Mouse (Mus musculus) neural tube, embryonic 15.5 days (tissue): Measurements from ENCODE around the gene Ppp1r14b. TPM values are rescaled to one million over a fixed set of nuclear protein-coding genes. Genes with fewer than 3 reads are reported as not detected.
A peak's percentile ranks its signal among the peaks of the same experiment; 100 is the strongest.

Experiments used
- ATAC-seq: fragments of 200-750 bp; cut with Nextera tagmentation; 2 replicates; pipeline ENCODE4 v1.8.0; 2017; ENCODE audit warnings: mild to moderate bottlenecking, moderate TSS enrichment, moderate library complexity; ENCODE audit not compliant: low FRiP score
- H3K27ac ChIP-seq: fragments of 300-500 bp; sonication (generic); replicated peaks from 2 replicates; pipeline ENCODE4 v1.5.1; 2015; ENCODE audit warnings: mild to moderate bottlenecking, inconsistent platforms
- H3K27me3 ChIP-seq: fragments of 300-500 bp; sonication (generic); replicated peaks from 2 replicates; pipeline ENCODE4 v1.6.1; 2015; ENCODE audit warnings: inconsistent platforms
- H3K36me3 ChIP-seq: fragments of 300-500 bp; sonication (generic); 2 replicates; pipeline ENCODE4 v1.6.1; 2015; ENCODE audit warnings: inconsistent platforms
- H3K4me1 ChIP-seq: fragments of 300-500 bp; sonication (generic); 2 replicates; pipeline ENCODE4 v1.6.1; 2015; ENCODE audit warnings: inconsistent platforms
- H3K4me2 ChIP-seq: fragments of 300-500 bp; sonication (generic); 2 replicates; pipeline ENCODE4 v1.6.1; 2015; ENCODE audit warnings: inconsistent platforms, mild to moderate bottlenecking, moderate library complexity
- H3K4me3 ChIP-seq: fragments of 300-500 bp; sonication (generic); replicated peaks from 2 replicates; pipeline ENCODE4 v1.5.1; 2015; ENCODE audit warnings: mild to moderate bottlenecking, inconsistent platforms
- H3K9ac ChIP-seq: fragments of 300-500 bp; sonication (generic); replicated peaks from 2 replicates; pipeline ENCODE4 v1.6.1; 2015; ENCODE audit warnings: mild to moderate bottlenecking, inconsistent platforms
- H3K9me3 ChIP-seq: fragments of 300-500 bp; sonication (generic); replicated peaks from 2 replicates; pipeline ENCODE4 v1.6.1; 2016; ENCODE audit warnings: inconsistent platforms
- WGBS: fragments of 180-500 bp; shearing (Covaris S2); methylation state at CpG from one replicate; pipeline ENCODE4 v1.1.7; 2015; ENCODE audit warnings: mixed read lengths; 5-methylcytosine and 5-hydroxymethylcytosine counted together
- polyA plus RNA-seq: library from polyadenylated mRNA; unstranded; fragments of >200 nt; fragmentation: Nextera tagmentation; extraction: Ambion mirVana; gene quantifications from 2 replicates; pipeline ENCODE4 v1.2.1, GENCODE M21; 2015

Ppp1r14b gene
- 141 and 159 TPM in 2 replicates for polyA plus RNA-seq

DNA sequence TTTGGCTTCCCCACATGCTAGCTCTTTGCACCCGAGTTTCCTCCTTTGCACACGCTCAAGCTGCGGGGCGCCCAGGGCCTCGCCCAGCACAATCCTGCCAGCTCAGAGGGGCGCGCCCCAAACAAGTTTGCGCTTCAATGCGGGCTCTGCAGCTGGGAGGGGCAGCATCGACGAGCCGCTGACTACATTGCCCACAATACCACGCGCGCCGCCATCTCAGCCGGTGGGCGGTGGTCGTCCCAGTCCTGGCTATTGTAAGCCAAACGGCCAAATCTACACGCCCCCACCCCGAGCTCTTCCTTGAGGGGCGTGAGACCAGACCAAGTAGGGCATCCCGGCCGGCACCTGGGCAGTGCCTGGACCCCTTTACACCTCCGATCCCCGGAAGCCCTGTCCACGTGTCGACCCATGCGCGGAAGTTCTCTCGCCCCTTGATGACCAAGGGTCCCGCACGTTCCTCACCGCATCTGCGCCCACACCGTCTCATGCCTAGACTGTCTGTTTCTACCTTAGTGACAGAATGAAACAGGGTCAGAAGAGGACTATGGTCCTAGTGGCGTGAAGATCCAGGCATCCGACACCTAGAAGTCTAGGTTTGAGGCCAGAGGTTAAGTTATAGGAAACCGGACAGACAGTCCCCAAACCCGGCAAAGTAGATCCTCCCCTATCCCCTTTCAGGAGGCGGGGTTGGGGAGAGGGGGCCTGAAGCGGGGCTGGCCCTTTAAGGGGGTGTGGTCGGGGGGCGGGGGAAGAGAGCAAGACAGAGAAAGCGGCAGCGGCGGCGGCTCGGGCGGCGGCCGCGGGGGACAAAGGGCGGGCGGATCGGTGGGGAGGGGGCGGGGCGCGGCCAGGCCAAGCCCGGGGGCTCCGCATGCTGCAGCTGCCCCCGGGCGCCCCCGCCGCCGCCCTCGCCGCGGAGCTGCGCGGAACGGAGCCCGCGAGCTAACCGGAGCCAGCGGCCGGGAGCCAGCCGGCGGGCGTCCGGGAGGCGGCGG lies at the start of gene Ppp1r14b:
Gene Ppp1r14b (plus strand): TSS at position 758 of the 995 bp plus-strand sequence.
- H3K4me2 ChIP-seq: peak within 1 kb of the TSS; percentile 82
- peak within 1 kb of the TSS; percentile 59 for H3K4me3 ChIP-seq
- H3K36me3 ChIP-seq: peaks cover 14% of the 10 kb centered on the region
- H3K27me3 ChIP-seq: peaks cover 6% of the 10 kb centered on the region
- WGBS: under 1% methylated on average over 72 of the region's 84 CpGs
- H3K9me3 ChIP-seq: no peaks in the 10 kb centered on the region
- peak within 1 kb of the TSS; percentile 74 for H3K9ac ChIP-seq
- peaks cover 59% of the 10 kb centered on the region for H3K4me1 ChIP-seq
- peak within 1 kb of the TSS; percentile 93 for H3K27ac ChIP-seq
- peak; percentile 76 for ATAC-seq

DNA sequence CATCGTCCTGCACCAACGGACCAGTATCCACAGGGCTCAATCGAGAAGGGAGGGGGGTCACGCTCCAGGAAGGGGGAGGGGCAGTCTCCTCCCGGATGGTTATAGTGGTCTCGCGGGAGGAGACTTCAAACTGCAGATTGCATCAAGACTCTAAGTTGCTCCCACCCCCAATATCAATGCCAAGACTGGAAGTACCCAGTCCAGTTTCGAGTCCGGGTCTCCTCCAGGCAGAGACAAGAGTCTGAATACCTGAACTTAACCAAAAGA lies 49.5 kb upstream of the Ppp1r14b start, which contains the start of gene Catsperz:
Gene Catsperz (minus strand): TSS at position 74 of the 267 bp plus-strand sequence.
- peak within 1 kb of the TSS; percentile 43 for H3K4me2 ChIP-seq
- H3K4me1 ChIP-seq: peaks cover 33% of the 10 kb centered on the region
- ATAC-seq: no peak
- peaks cover 72% of the 10 kb centered on the region for H3K27me3 ChIP-seq
- H3K4me3 ChIP-seq: peak within 1 kb of the TSS; percentile 19
- 2% methylated on average over 9 of the region's 9 CpGs for WGBS
- no peak within 1 kb of the TSS for H3K27ac ChIP-seq
- no peak within 1 kb of the TSS for H3K9ac ChIP-seq
- H3K9me3 ChIP-seq: no peaks in the 10 kb centered on the region
- H3K36me3 ChIP-seq: no peaks in the 10 kb centered on the region

GRCm38 (mm10) chr19:6925611-6926329 lies 49.0 kb upstream of the Ppp1r14b start:
- peak overlapping the region; percentile 3; the same call in 1 of the 2 replicates for H3K4me3 ChIP-seq
- H3K9ac ChIP-seq: no peak overlapping the region
- WGBS: 7% methylated on average over 38 of the region's 40 CpGs
- ATAC-seq: no peak
- H3K27me3 ChIP-seq: peaks cover 77% of the 10 kb centered on the region
- H3K4me1 ChIP-seq: peaks cover 27% of the 10 kb centered on the region
- H3K9me3 ChIP-seq: no peaks in the 10 kb centered on the region
- peak overlapping the region; percentile 43; the same call in 1 of the 2 replicates for H3K4me2 ChIP-seq
- no peaks in the 10 kb centered on the region for H3K36me3 ChIP-seq
- no peak overlapping the region for H3K27ac ChIP-seq

DNA sequence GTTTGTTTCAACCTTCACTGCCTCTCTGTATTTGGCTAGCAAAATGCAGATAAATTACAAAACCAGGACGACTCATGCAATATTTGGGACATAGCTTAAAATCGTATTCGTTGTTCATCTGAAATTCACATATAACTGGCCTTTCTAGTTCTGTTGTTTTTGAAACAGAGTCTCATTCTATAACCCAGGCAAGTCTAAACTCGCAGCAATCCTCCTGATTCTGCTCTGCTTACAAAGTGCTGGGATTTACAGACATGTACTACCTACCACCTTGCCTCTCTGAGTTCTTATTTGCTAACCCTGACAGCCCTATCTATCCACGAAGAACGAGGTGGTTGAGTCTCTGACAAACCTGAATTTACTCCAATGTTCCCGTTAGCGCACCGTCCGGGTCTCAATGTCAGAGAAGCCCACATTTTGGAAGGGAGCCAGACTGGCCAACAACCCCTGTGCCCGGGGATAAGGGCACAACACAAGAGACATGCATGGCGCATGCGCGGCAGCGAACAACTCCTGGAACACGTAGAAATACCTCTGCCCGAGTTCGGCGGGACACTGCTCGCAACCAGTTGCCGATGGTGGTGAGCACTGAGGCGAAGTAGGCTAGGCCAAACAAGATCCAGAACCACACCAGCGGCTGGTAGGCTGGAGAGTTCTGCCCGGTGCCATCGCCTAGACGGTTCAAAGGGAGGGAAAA lies 48.1 kb upstream of the Ppp1r14b start:
- H3K27ac ChIP-seq: no peak overlapping the region
- H3K27me3 ChIP-seq: peaks cover 86% of the 10 kb centered on the region
- H3K36me3 ChIP-seq: no peaks in the 10 kb centered on the region
- no peaks in the 10 kb centered on the region for H3K9me3 ChIP-seq
- ATAC-seq: no peak
- H3K4me2 ChIP-seq: peak overlapping the region; percentile 46
- H3K9ac ChIP-seq: no peak overlapping the region
- WGBS: 17% methylated on average over 26 of the region's 26 CpGs
- H3K4me3 ChIP-seq: peak overlapping the region; percentile 22; the same call in 1 of the 2 replicates
- H3K4me1 ChIP-seq: peaks cover 23% of the 10 kb centered on the region

DNA sequence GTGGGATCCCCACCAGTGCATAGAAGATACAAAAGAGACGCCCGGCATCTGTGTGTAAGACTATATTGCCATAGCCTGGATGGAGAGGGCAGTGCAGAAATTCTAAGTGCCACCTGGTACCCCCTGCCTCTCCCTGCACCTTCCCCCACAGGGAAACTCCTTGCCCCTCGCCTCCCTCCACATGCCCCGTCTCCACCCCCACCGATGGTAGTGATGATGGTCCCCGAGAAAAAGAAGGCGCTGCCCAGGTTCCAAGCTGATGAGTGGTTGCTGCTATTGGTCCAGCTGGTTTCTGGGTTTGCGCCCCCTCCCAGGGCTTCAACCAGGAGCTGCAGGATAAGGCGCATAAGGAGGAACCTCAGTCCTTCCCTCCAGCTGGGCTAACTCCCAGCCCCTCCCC lies 46.7 kb upstream of the Ppp1r14b start:
- no peak for ATAC-seq
- WGBS: 16% methylated on average over 7 of the region's 9 CpGs

GRCm38 (mm10) chr19:6931002-6931401 lies 43.8 kb upstream of the Ppp1r14b start:
- no peaks in the 10 kb centered on the region for H3K36me3 ChIP-seq
- peaks cover 86% of the 10 kb centered on the region for H3K27me3 ChIP-seq
- peaks cover 21% of the 10 kb centered on the region for H3K4me1 ChIP-seq
- H3K27ac ChIP-seq: no peak overlapping the region
- no peak overlapping the region for H3K4me2 ChIP-seq
- H3K9me3 ChIP-seq: no peaks in the 10 kb centered on the region
- no peak overlapping the region for H3K4me3 ChIP-seq
- ATAC-seq: no peak
- no peak overlapping the region for H3K9ac ChIP-seq
- 0% methylated on average over 2 of the region's 2 CpGs for WGBS

More for the DNA sequence above, 46.7 kb upstream of the Ppp1r14b start:
- Histone ChIP-seq H3K27me3 (peaks cover 94% of the 10 kb centered on the region), H3K4me3 (no peak overlapping the region), H3K9me3 (no peaks in the 10 kb centered on the region), H3K4me1 (peaks cover 18% of the 10 kb centered on the region), H3K9ac (no peak overlapping the region), H3K4me2 (no peak overlapping the region), H3K36me3 (no peaks in the 10 kb centered on the region), H3K27ac (no peak overlapping the region)

DNA sequence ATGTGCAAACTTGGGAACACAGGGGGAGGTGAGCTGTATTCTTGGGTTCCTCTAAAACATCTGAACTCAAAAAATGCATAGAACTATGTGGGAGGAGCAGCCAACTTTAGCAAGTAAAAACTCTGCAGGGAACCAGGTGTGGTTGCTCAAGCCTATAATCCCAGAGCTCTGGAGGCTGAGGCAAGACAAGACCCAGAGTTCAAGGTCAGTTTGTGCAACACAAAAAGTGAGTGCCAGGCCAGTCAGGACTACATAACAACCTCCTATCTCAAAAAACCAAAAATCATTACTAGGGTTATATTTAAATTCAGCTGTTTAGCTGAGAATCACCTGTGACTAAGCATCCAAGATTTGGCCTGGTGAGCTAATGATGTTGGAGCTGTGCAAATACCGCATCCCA lies 42.8 kb upstream of the Ppp1r14b start:
- no peak overlapping the region for H3K9ac ChIP-seq
- H3K9me3 ChIP-seq: no peaks in the 10 kb centered on the region
- H3K4me3 ChIP-seq: no peak overlapping the region
- no peak overlapping the region for H3K4me2 ChIP-seq
- peaks cover 18% of the 10 kb centered on the region for H3K4me1 ChIP-seq
- H3K36me3 ChIP-seq: no peaks in the 10 kb centered on the region
- no peak for ATAC-seq
- WGBS: 35% methylated on average over 1 of the region's 1 CpGs
- H3K27me3 ChIP-seq: peaks cover 83% of the 10 kb centered on the region
- no peak overlapping the region for H3K27ac ChIP-seq

- H3K9me3 ChIP-seq: no peaks in the 10 kb centered on the region
- H3K27ac ChIP-seq: 0 out of 2 replicates have a peak overlapping the region, but pooled peaks have one; percentile 2
- ATAC-seq: no peak
- H3K4me3 ChIP-seq: peak overlapping the region; percentile 47
- H3K27me3 ChIP-seq: peaks cover 79% of the 10 kb centered on the region
- 29% methylated on average over 4 of the region's 4 CpGs for WGBS
- 0 out of 2 replicates have a peak overlapping the region, but pooled peaks have one; percentile 50 for H3K9ac ChIP-seq
- H3K4me2 ChIP-seq: peak overlapping the region; percentile 76
- H3K4me1 ChIP-seq: peaks cover 24% of the 10 kb centered on the region
- H3K36me3 ChIP-seq: 0 out of 2 replicates have a peak, but pooled peaks cover 4% of the 10 kb centered on the region
Observed at GRCm38 (mm10) chr19:6933102-6933435, 41.7 kb upstream of the Ppp1r14b start.

DNA sequence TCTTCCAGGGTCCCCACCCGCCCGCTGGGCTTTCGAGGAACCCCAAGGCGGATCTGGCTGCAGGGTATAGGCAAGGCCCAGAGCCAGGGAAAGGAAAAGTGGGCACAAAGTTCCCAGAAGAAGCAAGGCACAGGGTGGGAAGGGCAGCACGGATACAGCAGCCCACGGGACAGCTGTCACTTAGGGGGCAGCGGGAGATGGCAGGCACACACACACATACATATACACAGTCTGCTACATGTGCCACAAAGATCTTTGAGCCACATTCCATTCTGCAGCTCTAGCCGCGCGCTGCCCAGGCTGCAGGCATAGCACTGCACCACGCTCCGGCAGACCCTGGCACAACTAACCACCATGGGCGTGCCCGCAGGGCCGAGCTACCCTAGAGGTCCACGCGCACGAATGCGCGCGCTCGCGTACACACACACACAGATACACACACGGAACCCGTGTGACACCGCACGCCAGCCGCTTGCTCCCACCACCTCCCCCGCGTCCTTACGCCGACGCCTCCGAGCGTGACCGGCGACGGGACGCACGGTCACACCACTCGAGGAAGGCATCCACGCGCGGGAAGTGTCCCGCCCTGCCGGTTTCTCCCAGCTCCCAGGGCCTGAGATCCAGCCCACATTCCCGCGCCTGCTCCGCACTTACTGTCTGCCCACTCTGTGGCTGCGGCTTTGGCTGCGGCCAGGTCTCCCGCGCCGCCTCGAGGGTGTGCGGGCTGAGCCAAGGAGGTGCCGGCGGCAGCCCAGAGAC lies 41.2 kb upstream of the Ppp1r14b start:
- whole genome bisulfite sequencing: 4% methylated on average over 53 of the region's 58 CpGs
- H3K4me1 ChIP-seq: peaks cover 29% of the 10 kb centered on the region
- peak; percentile 79 for ATAC-seq

DNA sequence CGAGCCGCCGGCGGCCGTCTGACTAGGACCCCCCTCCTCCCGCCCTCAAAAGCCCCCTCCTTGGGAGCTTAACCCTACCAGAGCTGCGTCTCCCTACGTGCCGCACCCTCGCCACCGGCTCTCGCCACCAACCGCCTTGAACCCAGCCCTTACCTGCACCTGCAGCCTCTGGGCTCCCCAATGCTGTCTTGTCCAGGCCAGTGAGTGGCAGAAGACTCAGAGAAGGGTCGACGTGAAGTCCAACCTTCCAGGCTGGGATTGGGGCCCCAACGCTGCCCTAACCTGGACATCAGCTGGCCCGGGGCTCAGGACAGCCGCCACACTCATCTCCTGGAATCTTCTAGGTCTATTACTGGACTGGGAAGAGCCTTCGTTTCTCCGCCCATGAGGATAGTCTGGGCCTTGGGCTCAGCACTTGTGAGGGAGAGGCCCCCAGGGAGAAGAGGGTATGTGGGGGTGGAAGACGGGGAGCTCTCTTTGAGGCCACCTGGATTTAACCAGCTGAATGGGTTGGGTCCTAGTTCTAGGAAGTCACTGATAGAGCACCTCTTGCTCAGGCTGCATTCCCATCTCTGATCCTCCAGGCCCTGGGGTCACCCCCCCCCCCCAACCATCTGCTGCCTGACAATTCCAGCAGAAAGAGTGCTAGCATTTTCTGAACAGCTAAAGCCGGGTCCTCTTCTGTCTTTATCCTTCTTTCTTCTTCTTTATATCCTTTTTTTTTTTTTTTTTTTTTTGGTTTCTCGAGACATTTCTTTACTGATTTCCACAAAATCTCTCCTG lies 40.4 kb upstream of the Ppp1r14b start, which contains the start of gene Kcnk4:
Gene Kcnk4 (minus strand): TSS at position 321 of the 783 bp plus-strand sequence.
- WGBS: 15% methylated on average over 17 of the region's 23 CpGs
- peak within 1 kb of the TSS; percentile 76 for H3K4me2 ChIP-seq
- ATAC-seq: no peak
- 0 out of 2 replicates have a peak, but pooled peaks cover 6% of the 10 kb centered on the region for H3K36me3 ChIP-seq
- peaks cover 37% of the 10 kb centered on the region for H3K4me1 ChIP-seq
- peaks cover 66% of the 10 kb centered on the region for H3K27me3 ChIP-seq
- no peaks in the 10 kb centered on the region for H3K9me3 ChIP-seq
- peak within 1 kb of the TSS; percentile 47 for H3K4me3 ChIP-seq
- peak within 1 kb of the TSS; percentile 42; the same call in 1 of the 2 replicates for H3K27ac ChIP-seq
- H3K9ac ChIP-seq: peak within 1 kb of the TSS; percentile 50

More for the DNA sequence above, 41.2 kb upstream of the Ppp1r14b start:
- peak overlapping the region; percentile 47 for H3K4me3 ChIP-seq
- peaks cover 74% of the 10 kb centered on the region for H3K27me3 ChIP-seq
- H3K4me2 ChIP-seq: peak overlapping the region; percentile 76
- H3K9me3 ChIP-seq: no peaks in the 10 kb centered on the region
- H3K36me3 ChIP-seq: 0 out of 2 replicates have a peak, but pooled peaks cover 6% of the 10 kb centered on the region
- peak overlapping the region; percentile 42; the same call in 1 of the 2 replicates for H3K27ac ChIP-seq
- H3K9ac ChIP-seq: peak overlapping the region; percentile 50
